Mouse (Mus musculus) gastrocnemius, postnatal 25 days (tissue): ENCODE results near the gene Lmnb2. TPM values are rescaled to one million over a fixed set of nuclear protein-coding genes. Genes with fewer than 3 reads are reported as not detected.

Experiments
- DNase-seq: peaks from one replicate; pipeline ENCODE4 v3.0.0; 2022
- total RNA-seq, 2 experiments: library from RNA; stranded (reverse); gene quantifications; 1 replicate in 1 of 2; 2 replicates in 1 of 2; pipeline ENCODE4 v1.2.3; 2021

The Lmnb2 gene
- total RNA-seq, 2 experiments from 2014 or later = 3.7 to 5.1 TPM

GRCm38 (mm10) chr10:80930361-80931152 is 12.5 kb upstream of the Lmnb2 start:
- peak; percentile 63 for DNase-seq

DNA sequence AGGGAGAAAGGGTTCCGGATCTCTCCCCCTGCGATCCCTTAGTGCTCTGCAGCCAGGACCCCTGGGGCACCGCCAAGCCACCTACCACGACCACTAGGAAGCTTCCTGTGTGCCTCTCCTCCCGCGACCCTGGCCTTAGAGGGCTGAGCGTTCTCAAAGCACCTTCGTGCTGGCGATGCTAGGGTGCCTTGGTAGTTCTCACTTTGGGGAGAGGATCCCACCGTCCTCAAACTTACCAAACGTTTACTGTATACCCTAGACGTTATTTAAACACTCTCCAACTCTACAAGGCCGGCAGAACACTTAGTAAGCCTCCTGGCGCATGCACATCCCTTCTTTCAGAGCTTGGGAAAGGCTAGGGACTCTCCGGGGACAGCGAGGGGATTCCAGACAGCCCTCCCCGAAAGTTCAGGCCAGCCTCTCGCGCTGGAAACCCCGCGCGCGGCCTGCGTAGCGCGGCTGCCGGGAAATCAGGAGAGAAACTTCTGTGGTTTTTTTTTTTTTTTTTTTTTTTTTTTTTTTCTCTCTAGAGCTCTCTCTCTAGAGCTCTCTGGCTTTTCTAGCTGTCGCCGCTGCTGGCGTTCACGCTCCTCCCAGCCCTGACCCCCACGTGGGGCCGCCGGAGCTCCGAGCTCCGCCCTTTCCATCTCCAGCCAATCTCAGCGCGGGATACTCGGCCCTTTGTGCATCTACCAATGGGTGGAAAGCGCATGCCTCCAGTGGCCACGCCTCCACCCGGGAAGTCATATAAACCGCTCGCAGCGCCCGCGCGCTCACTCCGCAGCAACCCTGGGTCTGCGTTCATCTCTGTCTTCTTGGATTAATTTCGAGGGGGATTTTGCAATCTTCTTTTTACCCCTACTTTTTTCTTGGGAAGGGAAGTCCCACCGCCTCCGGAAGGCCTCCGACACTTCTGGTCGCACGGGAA is 11.5 kb upstream of the Lmnb2 start, which contains the start of gene Gadd45b:
Gene Gadd45b (plus strand): TSS at position 775 of the 928 bp plus-strand sequence.
- DNase-seq = peak; percentile 99

DNA sequence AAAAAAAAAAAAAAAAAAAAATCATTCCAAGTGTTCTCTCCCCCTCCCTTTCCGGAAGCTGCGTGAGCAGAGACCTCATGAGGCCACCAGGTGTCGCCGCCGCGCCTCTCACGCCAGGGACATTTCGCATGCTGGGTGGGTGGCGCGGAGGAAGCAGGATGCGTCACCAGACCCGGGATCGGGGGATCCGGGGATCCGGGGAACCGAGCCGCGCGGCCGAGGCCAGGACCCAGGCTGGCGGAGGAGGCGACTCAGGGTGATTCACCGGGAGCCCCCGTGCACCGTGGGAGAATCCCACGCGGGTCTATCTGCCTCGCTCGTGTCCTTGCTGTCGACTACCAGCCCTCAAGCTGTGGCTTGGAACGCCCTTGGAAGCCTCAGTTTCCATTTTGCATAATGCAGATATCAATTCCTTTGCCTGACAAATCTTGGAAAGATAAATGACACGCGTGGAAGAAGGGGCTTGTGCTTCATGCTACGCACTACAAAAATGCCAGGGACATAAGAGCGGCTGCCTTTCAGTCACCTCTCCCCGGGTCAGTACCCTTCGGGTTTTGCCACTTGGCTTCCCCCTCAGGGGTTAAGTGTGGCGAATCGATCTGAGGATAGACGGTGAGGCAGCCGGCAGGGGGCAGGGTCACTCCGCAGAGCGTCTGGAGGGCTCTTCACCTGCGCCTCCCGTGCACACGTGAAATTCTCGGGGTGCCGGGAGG is 10.7 kb upstream of the Lmnb2 start:
- peak; percentile 88 for DNase-seq

DNA sequence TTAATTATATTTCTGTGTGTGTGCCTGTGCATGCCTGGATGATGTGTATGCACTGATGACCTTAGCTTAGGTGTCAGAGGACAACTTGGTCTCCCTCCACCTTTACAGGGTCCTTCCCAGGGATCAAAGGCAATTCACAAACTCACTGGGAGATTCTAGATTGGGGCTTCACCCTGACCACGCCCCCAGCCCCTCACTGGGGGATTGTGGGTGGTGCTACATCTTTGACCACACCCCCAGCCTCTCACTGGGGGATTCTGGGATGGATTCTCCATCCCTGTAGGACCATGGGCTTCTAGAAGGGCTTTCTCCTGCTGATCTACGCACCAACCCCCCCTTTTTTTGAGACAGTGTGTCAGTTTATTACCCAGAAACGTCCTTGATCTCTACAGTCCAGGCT is 7.4 kb upstream of the Lmnb2 start:
- no peak for DNase-seq

- DNase-seq = peak; percentile 44
Observed at GRCm38 (mm10) chr10:80921923-80922322, 3.9 kb upstream of the Lmnb2 start.

GRCm38 (mm10) chr10:80917336-80917778 is 688 bp downstream of the Lmnb2 start:
- DNase-seq = no peak

GRCm38 (mm10) chr10:80915736-80916135 is 2.3 kb downstream of the Lmnb2 start:
- DNase-seq = no peak

DNA sequence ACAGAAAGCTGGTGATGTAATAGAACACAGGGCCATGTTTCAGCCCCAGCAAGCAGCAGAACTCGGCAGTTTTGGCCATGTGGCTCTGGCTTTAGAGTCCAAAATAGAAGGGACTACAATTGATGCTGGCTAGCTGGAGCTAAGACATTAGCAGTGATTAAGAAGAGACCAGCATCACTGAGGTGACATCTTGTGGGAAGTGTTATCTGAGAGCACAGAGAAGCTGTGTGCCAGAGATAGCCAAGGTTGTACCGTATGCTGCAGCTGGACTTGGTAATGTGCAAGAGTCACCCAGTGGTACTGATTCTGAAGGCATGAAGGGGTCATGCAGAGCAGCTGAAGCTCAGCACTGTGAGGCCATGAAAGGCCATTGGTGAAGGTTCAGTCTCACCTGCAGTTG is 2.8 kb downstream of the Lmnb2 start:
- no peak for DNase-seq

- peak; percentile 57 for DNase-seq
Observed at GRCm38 (mm10) chr10:80914253-80914656, 3.8 kb downstream of the Lmnb2 start.

DNA sequence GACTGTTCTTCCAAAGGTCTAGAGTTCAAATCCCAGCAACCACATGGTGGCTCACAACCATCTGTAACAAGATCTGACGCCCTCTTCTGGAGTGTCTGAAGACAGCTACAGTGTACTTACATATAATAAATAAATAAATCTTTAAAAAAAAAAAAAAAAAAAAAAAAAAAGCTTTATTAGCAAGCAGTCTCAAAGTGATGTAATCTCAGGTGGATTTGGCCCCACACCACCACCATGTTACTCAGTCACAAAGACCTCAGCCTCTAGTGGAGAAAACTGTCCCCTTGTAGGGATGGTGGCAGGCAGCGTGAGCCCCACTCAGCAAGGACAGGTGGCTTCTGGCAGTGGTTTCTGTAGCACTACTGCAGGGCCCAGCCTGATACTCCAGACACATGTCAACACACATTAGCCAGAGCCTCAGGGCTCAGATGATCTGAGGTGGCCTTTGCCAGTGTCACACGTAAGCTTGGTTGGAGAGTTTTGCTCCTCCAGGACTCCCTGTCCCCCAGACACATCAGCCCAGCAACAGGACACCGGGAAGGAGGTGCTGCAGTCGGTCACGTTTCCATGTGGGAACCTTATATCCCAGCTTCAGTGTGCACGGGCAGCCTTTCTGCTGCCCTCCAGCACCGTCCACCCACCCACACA is 4.6 kb downstream of the Lmnb2 start:
- DNase-seq = peak; percentile 54

DNA sequence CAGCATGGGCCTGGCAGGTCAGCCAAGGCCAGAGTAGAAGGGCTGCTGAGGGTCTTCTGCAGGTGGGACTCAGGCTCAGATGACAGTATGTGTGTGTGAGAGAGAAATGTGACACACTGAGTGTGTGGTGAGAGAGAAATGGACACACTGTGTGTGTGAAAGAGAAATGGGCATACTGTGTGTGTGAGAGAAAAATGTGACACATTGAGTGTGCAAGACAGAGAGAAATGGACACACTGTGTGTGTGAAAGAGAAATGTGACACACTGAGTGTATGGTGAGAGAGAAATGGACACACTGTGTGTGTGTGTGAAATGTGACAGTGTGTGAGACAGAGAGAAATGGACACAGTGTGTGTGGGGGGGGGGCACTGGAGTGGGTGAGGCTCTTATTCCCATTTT is 6.2 kb downstream of the Lmnb2 start:
- no peak for DNase-seq

DNA sequence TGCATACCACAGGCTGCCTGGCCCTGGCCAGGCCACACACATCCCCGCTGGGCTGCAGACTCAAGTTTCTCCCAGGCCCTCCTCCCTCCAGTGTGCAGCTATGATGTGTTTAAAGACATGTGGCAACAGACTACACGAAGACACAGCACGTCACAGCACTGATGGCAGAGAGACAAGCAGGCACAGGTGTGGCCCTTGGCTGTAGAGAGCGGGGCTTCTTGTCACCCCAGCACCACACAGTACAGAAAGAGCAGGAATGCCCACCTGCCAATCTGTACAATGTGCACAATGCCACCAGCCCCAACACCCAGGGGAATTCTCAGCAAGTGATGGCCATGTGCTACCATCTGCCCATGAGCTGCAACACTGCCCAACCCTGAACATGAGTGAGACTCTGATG is 6.7 kb downstream of the Lmnb2 start:
- DNase-seq = no peak

- DNase-seq = no peak
Observed at GRCm38 (mm10) chr10:80909375-80910162, 8.5 kb downstream of the Lmnb2 start.

GRCm38 (mm10) chr10:80904709-80905108 is 13.3 kb downstream of the Lmnb2 start:
- no peak for DNase-seq

GRCm38 (mm10) chr10:80904004-80904693 is 13.9 kb downstream of the Lmnb2 start:
- no peak for DNase-seq

- DNase-seq = no peak
Observed at GRCm38 (mm10) chr10:80903282-80903681, 14.8 kb downstream of the Lmnb2 start.

DNA sequence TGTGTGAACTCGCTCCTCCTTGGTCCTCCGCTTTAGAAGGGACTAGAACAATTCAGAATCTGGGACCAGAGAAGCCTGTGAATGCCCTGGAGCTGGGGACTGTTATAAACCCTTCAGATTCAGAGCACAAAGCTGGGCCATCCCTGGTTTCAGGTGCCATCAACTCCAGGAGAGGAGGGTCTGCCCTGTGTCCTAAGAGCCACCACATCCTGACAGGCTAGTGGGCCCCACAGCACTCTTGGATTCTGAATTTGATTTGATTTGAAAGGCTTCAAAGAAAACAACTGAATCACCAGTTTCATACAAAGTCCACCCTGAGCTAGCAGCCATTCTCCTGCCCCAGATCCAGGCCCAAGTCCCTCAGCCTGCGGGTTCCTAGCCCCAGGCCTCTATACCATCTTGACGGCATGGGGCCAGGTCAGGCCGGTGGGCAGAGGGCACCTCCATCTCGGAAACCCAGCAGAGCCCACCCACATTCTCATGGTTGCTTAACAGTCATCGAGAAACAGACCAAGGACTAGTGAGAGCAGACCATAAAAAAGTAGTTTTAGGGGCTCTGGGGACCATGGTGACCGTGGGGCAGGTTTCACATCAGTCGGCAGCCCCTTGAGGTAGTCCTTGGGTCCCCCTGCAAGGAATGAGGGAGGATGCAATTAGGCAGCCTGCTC is 15.6 kb downstream of the Lmnb2 start:
- no peak for DNase-seq

DNA sequence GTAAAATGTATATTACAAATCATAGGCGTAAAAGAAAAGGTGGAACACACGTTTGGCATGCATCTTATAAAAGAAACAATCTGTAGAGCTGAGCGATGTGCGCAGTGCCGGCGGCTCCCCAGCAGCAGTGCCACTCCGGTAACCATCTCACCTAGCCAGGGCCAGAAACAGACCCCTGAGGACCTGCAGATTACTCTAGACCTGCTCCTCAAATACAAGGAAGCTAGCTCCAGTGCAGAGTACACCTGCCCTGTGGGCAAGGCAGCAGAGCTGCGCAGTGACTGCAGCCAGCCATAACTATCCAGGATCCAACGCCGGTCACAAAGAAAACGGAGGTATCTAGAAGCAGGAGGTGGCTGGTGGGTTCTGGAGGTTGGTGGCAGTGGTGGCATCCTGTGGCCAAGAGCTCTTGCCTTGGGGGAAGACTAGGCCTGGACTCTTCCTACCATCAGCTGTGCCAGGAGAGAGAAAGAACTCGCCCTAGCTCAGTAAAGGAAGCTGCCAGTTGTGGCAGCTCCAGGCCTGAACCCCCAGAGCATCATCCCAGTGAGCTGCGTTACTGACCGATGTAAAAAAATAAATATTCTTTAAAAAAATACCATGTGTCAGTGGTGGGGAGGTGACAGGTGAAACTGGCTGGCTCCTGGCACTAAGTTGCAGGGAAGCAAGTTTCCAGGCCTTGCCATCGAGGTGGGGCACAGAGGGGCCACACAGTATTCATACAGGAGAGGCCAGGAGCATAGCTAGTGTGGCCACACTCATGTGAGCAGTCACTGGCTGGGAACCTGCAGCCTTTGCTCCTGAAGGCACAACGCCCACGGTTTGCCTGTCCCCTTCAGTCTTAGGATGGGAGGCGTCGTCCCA is 16.4 kb downstream of the Lmnb2 start:
- no peak for DNase-seq
